Mouse (Mus musculus) ES-CJ7 (cell line): Measurements from ENCODE around the gene Robo3.
A peak's percentile ranks its signal among the peaks of the same experiment; 100 is the strongest.

ENCODE experiments used
- DNase-seq: peaks from one replicate; pipeline ENCODE4 v3.0.0; 2011; ENCODE audit warnings: low read depth, low spot score

Gene Robo3

DNA sequence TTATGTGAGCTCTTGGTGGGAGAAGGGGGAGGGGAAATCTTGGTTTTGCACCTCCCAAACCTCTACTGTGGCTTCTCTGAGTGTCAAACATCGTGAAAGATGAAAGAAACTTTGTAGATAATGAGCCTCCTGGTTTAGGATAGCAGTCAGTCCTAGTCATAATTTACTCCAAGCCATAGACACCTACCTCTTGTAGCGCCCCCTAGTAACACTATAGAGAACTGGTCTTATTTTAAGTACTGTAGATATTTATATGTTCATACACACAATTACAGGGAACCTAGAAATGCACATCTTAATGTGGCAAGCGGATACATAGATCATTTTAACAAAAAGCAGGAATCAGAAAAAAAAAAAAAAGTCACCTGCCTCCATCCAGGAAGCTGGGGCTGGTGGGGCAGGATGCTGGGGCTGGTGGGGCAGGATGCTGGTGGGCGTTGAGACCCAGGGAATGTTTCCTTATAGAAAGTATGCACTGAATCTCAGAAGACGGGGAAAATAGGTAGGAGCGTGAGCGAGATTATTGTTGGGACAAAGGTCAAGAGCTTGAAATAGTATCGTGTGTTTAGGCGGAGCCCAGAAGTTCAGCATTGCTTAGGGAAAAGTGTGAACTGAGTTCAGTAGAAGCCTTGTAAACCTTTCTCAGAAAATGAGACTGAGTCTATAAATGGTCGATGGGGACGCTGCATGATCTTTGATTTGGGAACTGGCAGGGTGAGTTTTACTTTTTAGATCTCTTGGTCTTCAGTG, 64.8 kb downstream of the Robo3 start:
- DNase-seq = no peak

DNA sequence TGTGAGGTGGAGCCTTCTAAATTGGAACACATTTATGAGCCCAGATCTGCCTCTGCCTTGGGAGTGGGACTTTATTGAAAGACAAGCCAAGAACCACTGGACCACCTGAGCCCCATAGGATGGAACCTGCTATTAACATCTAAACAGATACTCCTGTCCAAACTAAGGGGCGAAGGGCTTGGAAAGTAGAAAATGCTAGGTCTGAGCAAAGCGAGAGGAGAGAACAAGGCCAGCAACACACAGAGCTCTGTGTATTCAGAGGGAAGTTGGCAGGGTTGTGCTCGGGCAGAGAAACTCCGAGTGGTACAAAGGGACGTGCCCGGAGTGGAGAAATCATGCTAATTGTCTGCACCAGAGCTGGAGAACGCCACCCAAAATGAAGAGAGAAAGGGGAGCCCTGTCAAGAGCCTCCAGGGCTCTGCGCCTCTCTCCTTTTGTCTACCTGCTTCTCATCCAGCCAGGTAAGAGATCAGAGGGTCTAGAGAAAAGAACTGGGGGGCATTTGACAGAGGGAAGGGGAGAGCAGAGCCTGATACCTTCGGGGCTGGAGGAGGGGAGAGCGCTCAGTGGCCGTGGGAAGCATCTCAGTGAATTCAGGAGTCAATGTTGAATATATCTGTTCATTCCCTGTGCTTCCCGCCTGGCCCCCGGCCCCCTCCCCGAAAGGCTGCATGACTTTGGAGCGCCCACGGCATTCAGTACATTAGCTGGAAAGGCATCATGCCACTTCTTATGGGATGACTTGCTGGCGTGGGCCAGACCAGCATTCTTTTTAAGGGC, 65.6 kb downstream of the Robo3 start, which contains the start of gene Hepacam:
Gene Hepacam, plus strand, starts transcription at position 51 of the 780 bp plus-strand sequence.
- no peak for DNase-seq

DNA sequence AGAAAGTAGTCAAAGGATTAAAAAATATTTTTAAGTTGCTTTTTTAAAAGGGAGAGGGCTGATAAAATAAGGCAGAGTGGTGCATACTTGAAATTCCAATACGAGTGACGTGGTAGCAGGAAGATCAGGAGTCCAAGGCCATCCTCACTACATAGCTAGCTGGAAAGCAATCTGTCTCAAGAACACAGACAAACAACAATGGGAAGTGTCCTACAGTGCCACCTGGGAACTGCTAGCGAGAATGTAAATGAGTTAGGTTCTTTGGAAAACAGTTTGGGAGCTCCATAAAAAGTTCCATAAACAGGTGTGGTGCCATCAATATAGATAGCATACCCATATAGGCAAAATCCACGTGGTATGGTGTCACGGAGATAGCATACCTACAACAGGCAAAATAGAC, 67.3 kb downstream of the Robo3 start:
- DNase-seq = peak; percentile 46
